Mouse (Mus musculus) heart, embryonic 13.5 days (tissue): ENCODE results near the gene Fndc10. TPM values are rescaled to one million over a fixed set of nuclear protein-coding genes. Genes with fewer than 3 reads are reported as not detected.

Experiments
- ATAC-seq: fragments of 200-750 bp; cut with Nextera tagmentation; 2 replicates; pipeline ENCODE4 v1.8.0; 2017; ENCODE audit warnings: moderate TSS enrichment; ENCODE audit not compliant: insufficient number of reproducible peaks, low FRiP score, low TSS enrichment; ENCODE audit errors: extremely low read depth
- H3K27ac ChIP-seq: fragments of 300-500 bp; sonication (generic); replicated peaks from 2 replicates; pipeline ENCODE4 v1.5.1; 2015; ENCODE audit warnings: moderate library complexity, mild to moderate bottlenecking, inconsistent platforms
- H3K27me3 ChIP-seq: fragments of 300-500 bp; sonication (generic); replicated peaks from 2 replicates; pipeline ENCODE4 v1.6.1; 2015; ENCODE audit warnings: mild to moderate bottlenecking, inconsistent platforms
- H3K36me3 ChIP-seq: fragments of 300-500 bp; sonication (generic); 2 replicates; pipeline ENCODE4 v1.6.1; 2015; ENCODE audit warnings: mild to moderate bottlenecking, inconsistent platforms
- H3K4me1 ChIP-seq: fragments of 300-500 bp; sonication (generic); 2 replicates; pipeline ENCODE4 v1.6.1; 2015; ENCODE audit warnings: inconsistent platforms
- H3K4me2 ChIP-seq: fragments of 300-500 bp; sonication (generic); 2 replicates; pipeline ENCODE4 v1.6.1; 2015; ENCODE audit warnings: inconsistent platforms, mild to moderate bottlenecking, moderate library complexity
- H3K4me3 ChIP-seq: fragments of 300-500 bp; sonication (generic); 2 replicates; pipeline ENCODE4 v1.5.1; 2015; ENCODE audit warnings: moderate library complexity, mild to moderate bottlenecking, inconsistent platforms
- H3K9ac ChIP-seq: fragments of 300-500 bp; sonication (generic); 2 replicates; pipeline ENCODE4 v1.6.1; 2015; ENCODE audit warnings: inconsistent platforms, mild to moderate bottlenecking, moderate library complexity
- H3K9me3 ChIP-seq: fragments of 300-500 bp; sonication (generic); 2 replicates; pipeline ENCODE4 v1.6.1; 2016; ENCODE audit warnings: inconsistent platforms
- whole genome bisulfite sequencing: fragments of 180-500 bp; shearing (Covaris S2); methylation state at CpG from one replicate; pipeline ENCODE4 v1.1.7; 2015; ENCODE audit warnings: mixed read lengths; 5-methylcytosine and 5-hydroxymethylcytosine counted together
- polyA plus RNA-seq: library from polyadenylated mRNA; unstranded; fragments of >200 nt; fragmentation: Nextera tagmentation; extraction: Ambion mirVana; gene quantifications from 2 replicates; pipeline ENCODE4 v1.2.1, GENCODE M21; 2015

Gene Fndc10
- polyA plus RNA-seq, 1 experiment from 2014 or later: 1.1 TPM

DNA sequence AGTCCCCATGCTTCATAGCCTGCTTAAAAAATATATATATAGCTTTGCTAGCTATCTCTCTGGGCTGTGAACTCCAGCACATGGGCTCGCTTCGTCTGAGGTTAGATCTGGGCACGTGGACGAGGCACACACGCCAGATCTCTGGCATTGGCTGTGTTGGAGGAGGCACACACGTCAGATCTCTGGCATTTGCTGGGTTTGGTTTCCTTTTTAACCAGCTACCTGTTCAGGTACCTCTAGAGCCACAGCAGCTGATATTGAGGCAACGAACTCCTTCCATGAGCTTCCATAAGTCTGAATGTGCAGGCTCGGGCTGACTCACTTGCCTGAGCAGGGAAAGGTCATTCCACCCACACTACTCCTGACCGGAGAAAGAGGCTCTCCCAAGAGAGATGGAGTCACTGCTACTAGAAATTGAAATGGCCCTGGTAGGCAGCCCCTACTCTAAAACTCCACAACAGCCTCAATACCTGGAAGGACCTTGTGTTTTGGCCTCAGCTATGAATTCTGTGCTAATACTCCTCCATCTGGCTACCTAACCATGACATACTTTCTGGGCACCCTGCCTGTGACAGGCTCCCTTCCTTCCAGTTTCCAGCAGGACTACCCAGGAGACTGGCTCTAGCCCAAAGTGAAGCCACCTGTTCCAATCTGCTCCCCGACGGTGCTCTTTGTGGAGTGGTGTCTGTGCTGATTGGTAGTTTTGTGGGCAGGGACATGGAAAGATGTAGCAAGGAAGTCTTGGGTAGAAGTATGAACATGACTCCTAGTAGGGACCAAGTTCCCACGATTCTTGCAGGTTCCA lies 3.4 kb upstream of the Fndc10 start:
- Histone ChIP-seq H3K27ac (no peak overlapping the region), H3K4me2 (no peak overlapping the region), H3K27me3 (peaks cover 28% of the 10 kb centered on the region), H3K4me3 (no peak overlapping the region), H3K4me1 (peaks cover 9% of the 10 kb centered on the region), H3K9me3 (no peaks in the 10 kb centered on the region), H3K36me3 (no peaks in the 10 kb centered on the region), H3K9ac (no peak overlapping the region)
- 71% methylated on average over 12 of the region's 12 CpGs for WGBS
- ATAC-seq: no peak

DNA sequence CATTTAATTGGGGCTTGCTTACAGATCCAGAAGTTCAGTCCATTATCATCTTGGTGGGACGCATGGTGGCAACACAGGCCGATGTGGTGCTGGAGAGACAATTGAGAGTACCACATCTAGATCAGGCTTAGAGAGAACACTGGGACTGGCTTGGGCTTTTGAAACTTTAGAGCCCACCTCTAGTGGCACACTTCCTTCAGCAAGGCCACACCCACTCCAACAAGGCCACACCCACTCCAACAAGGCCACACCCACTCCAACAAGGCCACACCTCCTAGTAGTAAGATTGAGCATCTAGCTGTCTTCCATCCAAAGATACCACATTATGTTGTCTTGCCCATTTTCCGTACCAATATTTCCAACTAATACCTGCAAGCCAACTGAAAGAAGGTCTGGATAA lies 1.7 kb upstream of the Fndc10 start:
- peaks cover 14% of the 10 kb centered on the region for H3K4me1 ChIP-seq
- 92% methylated on average over 3 of the region's 3 CpGs for WGBS
- H3K27me3 ChIP-seq: peaks cover 37% of the 10 kb centered on the region
- H3K4me2 ChIP-seq: no peak overlapping the region
- H3K9me3 ChIP-seq: no peaks in the 10 kb centered on the region
- no peak overlapping the region for H3K27ac ChIP-seq
- no peak overlapping the region for H3K4me3 ChIP-seq
- H3K9ac ChIP-seq: no peak overlapping the region
- no peaks in the 10 kb centered on the region for H3K36me3 ChIP-seq
- ATAC-seq: no peak

DNA sequence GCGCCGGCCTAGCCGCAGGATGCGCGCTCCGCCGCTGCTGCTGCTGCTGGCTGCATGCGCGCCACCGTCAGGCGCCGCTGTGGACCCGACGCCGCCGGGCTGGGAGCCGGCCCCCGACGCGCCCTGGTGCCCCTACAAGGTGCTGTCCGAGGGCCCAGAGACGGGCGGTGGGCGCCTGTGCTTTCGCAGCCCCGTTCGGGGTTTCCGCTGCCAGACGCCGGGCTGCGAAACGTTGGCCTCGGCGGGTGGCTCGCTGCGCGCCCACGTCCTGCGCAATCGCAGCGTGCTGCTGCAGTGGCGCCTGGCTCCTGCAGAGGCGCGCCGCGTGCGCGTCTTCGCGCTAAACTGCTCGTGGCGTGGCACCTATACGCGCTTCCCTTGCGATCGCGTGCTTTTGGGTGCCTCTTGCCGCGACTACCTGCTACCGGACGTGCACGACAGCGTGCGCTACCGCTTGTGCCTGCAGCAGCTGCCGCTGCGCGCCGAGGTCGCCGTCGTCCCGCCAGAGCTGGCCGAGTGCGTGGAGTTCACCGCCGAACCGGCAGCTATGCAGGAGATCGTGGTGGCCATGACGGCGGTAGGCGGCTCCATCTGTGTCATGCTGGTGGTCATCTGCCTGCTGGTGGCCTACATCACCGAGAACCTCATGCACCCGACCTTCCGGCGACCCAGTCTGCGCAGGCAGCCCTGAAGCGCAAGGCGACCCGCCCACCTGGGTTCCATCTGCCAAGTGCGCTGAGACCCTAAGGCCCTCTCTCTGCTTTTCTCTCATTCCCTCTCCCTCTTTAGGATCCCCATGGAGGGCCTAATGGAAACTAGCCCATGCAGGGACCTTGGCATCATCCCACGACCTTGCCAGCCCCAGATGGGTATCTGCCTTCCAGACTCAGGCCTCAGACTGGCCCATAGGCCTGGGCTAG lies 600 bp downstream of the Fndc10 start:
- no peaks in the 10 kb centered on the region for H3K36me3 ChIP-seq
- peak overlapping the region; percentile 85 for H3K9ac ChIP-seq
- peak overlapping the region; percentile 76 for H3K4me3 ChIP-seq
- H3K27ac ChIP-seq: peak overlapping the region; percentile 32; the same call in 1 of the 2 replicates
- peaks cover 37% of the 10 kb centered on the region for H3K27me3 ChIP-seq
- H3K9me3 ChIP-seq: no peaks in the 10 kb centered on the region
- peak; percentile 45; the same call in 1 of the 2 replicates for ATAC-seq
- WGBS: 1% methylated on average over 89 of the region's 92 CpGs
- peaks cover 14% of the 10 kb centered on the region for H3K4me1 ChIP-seq
- peak overlapping the region; percentile 98 for H3K4me2 ChIP-seq

DNA sequence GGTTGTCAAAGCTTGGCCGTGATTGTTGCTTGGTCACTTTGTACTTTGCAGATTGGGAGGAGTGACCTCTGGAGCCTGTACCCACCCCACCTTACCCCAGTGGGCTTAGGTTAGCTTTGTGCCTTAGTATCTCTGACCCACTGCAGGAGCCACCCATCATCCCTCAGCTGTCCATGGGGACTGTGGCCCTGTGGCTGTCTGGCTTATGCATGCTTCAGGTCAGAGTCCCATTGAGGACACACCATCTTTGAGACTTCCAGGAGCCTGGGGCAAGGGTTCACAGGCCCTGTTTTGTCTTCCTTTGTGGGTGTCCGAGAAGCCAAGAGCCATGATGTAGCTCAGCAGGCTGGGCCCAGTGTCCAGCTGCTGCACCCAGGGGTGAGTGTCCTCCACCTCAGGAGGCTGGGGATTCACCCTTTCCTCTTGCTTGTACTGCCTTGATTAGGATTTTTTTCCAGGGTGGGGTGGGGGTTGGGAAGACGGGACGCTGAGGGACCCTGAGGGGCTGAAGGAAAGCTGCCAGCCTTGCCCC lies 1.5 kb downstream of the Fndc10 start:
- Histone ChIP-seq H3K9ac (peak overlapping the region; percentile 85), H3K27ac (no peak overlapping the region), H3K27me3 (peaks cover 31% of the 10 kb centered on the region), H3K4me2 (peak overlapping the region; percentile 98), H3K36me3 (no peaks in the 10 kb centered on the region), H3K4me1 (peaks cover 14% of the 10 kb centered on the region), H3K4me3 (peak overlapping the region; percentile 76), H3K9me3 (no peaks in the 10 kb centered on the region)
- 76% methylated on average over 4 of the region's 4 CpGs for WGBS
- no peak for ATAC-seq

DNA sequence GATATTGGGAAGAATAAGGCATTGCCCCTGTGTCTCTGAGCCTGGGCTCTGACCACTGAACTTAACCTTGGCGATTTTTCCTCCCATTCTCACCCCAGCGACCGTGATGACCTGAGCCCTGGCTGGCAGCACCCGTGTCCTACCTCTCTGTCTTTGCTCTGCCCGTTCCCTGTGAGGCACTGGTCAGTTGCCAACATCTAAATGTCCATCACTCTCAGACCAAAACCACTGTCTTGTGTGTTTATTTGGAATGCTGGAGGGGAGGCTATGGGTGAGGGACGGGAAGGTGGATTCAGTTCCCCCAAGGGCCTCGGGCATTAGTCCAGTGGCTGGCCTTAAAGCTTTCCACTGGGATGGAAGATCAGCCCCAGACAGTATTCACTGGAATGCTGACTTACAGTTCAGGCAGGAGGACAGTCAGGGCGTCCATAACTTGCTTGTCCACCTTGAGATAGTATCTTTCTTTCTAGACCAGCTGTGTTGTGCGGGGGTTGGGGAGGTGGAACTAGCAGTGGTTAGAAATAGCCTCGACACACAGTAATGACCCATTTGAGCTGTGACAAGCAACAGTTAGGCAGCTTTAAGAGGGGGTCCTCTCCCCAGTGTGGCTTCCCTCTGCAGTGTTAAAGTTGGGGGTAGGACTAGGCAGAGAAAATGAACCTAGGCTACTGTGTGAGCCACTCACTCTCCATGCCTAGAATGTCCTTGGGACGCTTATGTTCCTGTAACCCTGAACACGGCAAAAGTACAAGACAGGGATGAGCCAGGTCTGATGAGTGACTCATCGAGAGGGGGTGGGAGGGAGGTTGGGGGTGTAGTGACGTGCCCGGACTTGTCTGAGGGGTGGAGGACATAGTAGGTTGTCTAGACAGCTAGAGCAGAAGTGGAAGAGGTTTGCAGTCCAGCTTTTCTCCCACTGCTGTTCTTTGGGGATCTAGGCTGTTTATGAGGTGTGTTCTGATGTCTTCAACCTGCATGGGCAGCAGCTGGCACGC lies 2.4 kb downstream of the Fndc10 start:
- Histone ChIP-seq H3K9ac (0 out of 2 replicates have a peak overlapping the region, but pooled peaks have one; percentile 24), H3K4me1 (peaks cover 14% of the 10 kb centered on the region), H3K9me3 (no peaks in the 10 kb centered on the region), H3K4me2 (no peak overlapping the region; the same call in 1 of the 2 replicates), H3K36me3 (no peaks in the 10 kb centered on the region), H3K27me3 (peaks cover 27% of the 10 kb centered on the region), H3K4me3 (no peak overlapping the region), H3K27ac (no peak overlapping the region)
- 63% methylated on average over 16 of the region's 16 CpGs for WGBS
- no peak for ATAC-seq

DNA sequence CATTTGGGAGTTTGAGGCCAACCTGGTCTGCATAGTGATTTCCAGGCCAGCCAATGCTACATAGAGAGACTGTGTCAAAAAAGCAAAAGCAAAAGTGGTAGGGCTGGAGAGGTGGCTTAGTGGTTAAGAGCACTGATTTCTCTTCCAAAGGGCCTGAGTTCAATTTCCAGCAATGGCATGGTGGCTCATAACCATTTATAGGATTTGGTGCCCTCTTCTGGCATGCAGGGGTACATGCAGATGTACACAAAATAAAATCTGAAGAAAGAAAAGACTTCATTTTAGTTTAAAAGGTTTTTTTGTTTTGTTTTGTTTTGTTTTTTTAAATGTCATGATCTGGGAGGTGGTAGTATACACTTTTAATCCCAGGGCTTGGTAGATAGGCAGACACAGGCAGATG lies 6.3 kb downstream of the Fndc10 start:
- no peak for ATAC-seq
- Histone ChIP-seq H3K27me3 (peaks cover 12% of the 10 kb centered on the region), H3K9me3 (no peaks in the 10 kb centered on the region), H3K4me3 (no peak overlapping the region), H3K4me2 (no peak overlapping the region), H3K4me1 (peaks cover 15% of the 10 kb centered on the region), H3K9ac (no peak overlapping the region), H3K36me3 (no peaks in the 10 kb centered on the region), H3K27ac (no peak overlapping the region)

DNA sequence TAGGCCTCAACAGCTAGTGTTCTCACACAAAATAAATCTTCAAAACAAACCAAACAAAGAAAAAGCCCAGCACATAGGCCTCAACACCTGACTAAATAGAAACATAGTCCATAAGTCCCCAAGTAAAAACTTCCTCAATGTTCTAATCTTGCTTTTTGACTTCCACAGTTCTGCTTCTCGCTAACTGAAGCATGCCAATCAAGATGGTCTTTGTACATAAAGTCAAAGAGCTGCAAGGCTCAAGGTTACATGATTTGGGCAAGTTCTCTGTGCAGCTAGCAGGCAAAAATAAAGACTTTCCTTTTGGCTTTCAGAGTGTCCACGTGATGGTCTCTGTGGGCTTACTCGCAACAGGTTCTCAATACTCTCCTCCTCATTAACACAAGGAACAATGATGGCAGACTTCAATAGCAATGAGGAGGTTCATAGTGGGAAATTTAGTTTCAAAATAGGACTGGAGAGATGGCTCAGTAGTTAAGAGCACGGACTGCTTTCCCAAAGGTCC lies 9.3 kb downstream of the Fndc10 start:
- no peak for ATAC-seq
- 97% methylated on average over 4 of the region's 4 CpGs for WGBS
- no peaks in the 10 kb centered on the region for H3K27me3 ChIP-seq
- H3K4me3 ChIP-seq: no peak overlapping the region
- H3K9me3 ChIP-seq: no peaks in the 10 kb centered on the region
- no peak overlapping the region for H3K27ac ChIP-seq
- H3K9ac ChIP-seq: no peak overlapping the region
- H3K4me1 ChIP-seq: peaks cover 27% of the 10 kb centered on the region
- no peak overlapping the region for H3K4me2 ChIP-seq
- no peaks in the 10 kb centered on the region; the same call in 1 of the 2 replicates for H3K36me3 ChIP-seq

DNA sequence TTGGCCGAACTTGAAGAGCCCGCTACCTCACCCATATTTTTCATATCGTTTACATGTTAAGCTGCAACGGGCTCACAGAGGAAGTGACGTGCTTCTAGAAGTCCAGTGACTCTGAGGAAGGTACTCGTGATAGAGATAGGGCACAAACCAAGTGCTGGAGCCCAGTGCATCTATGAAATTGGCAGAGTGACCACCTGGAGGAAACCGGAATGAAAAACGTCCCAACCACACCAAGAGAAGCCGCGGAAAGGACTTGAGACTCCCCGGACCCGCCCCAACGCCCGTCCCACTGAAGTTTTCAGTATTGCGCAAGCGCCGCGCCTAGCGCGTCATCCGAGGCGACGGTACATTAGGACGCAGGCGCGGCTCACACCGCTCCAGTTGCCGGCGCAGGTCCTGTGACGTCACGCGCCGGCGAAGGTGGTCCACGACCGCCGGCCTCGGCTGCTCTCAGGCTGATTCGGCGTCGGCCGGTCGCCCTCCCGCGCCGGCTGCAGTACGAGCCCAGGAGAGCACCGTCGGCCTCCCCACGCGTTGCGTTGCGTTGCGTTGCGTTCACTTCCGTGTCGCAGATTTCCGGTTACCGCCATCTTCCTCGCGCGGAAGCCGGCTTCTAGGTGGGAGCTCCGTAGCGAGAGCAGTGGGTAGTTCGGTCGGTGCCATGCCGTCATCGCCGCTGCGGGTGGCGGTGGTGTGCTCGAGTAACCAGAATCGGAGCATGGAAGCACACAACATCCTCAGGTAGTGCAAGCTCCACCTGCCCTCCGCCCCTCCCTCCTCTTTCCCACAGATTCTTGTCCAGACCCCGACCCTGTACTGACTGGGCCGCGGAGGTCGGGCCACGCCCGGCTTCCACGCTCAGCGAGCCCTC lies 10.8 kb downstream of the Fndc10 start, which contains the start of gene Ssu72:
Gene Ssu72 (plus strand): TSS at position 80 of the 871 bp plus-strand sequence.
- ATAC-seq: peak; percentile 94
- Histone ChIP-seq H3K27me3 (no peaks in the 10 kb centered on the region), H3K36me3 (no peaks in the 10 kb centered on the region; the same call in 1 of the 2 replicates), H3K9ac (peak within 1 kb of the TSS; percentile 96), H3K27ac (peak within 1 kb of the TSS; percentile 97), H3K9me3 (no peaks in the 10 kb centered on the region), H3K4me3 (peak within 1 kb of the TSS; percentile 99), H3K4me1 (peaks cover 38% of the 10 kb centered on the region), H3K4me2 (peak within 1 kb of the TSS; percentile 80)
- WGBS: under 1% methylated on average over 83 of the region's 83 CpGs

DNA sequence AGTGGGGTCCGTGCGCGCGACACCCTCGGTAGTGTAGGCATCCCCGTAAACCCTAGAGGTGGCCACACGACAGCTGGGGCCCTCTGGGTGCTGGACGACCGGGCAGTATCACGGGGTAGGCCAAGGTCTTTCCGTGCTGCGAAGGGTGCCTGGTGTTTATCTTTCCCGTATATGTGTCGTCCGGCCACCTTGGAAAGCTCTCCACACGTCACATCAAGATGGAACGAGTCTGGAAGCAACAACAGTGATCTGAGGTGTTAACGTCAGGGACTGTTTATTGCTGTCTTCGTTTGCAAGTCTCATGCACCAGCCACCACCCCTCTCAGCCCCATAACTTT lies 11.4 kb downstream of the Fndc10 start:
- under 1% methylated on average over 19 of the region's 19 CpGs for WGBS

More for the DNA sequence above, 11.4 kb downstream of the Fndc10 start:
- H3K27ac ChIP-seq: peak overlapping the region; percentile 97
- H3K9me3 ChIP-seq: no peaks in the 10 kb centered on the region
- peak overlapping the region; percentile 96 for H3K9ac ChIP-seq
- no peak; the same call in 1 of the 2 replicates for ATAC-seq
- no peaks in the 10 kb centered on the region; the same call in 1 of the 2 replicates for H3K36me3 ChIP-seq
- H3K4me2 ChIP-seq: peak overlapping the region; percentile 80
- H3K4me1 ChIP-seq: peaks cover 44% of the 10 kb centered on the region
- H3K27me3 ChIP-seq: no peaks in the 10 kb centered on the region
- peak overlapping the region; percentile 99 for H3K4me3 ChIP-seq
